Mouse (Mus musculus) testis, adult 2 months (tissue): ENCODE measurements around the gene Slc43a3.

Experiments
- CTCF ChIP-seq: fragments of 200-500 bp; IDR thresholded peaks from 2 replicates; pipeline ENCODE4 v1.5.1; 2012; ENCODE audit warnings: low read depth, mild to moderate bottlenecking, inconsistent platforms, low read length, moderate library complexity; ENCODE audit not compliant: control insufficient read depth, insufficient read depth, insufficient replicate concordance
- POLR2A ChIP-seq: fragments of 200-500 bp; IDR thresholded peaks from 2 replicates; pipeline ENCODE4 v1.6.1; 2012; ENCODE audit warnings: low read depth, mild to moderate bottlenecking, inconsistent platforms, low read length, moderate library complexity; ENCODE audit not compliant: control insufficient read depth

GRCm38 (mm10) chr2:84952693-84953092 lies 16.3 kb downstream of the Slc43a3 start:
- no peak for TF ChIP-seq POLR2A
- no peak for TF ChIP-seq CTCF
